Mouse (Mus musculus) layer of hippocampus, postnatal 25 days (tissue): ENCODE results near the gene Sptlc2. TPM values are rescaled to one million over a fixed set of nuclear protein-coding genes. Genes with fewer than 3 reads are reported as not detected.
"Not testable (repeated sequence)": the region's sequence is repeated elsewhere in the genome, so short reads cannot be mapped to it uniquely, and the experiment has no call there.

Source experiments
- DNase-seq, 2 experiments: peaks; one replicate each; pipeline ENCODE4 v3.0.0; 2022; ENCODE audit warnings: mixed read lengths in 2 of 2, low spot score in 1 of 2; ENCODE audit errors: extremely low spot score in 1 of 2
- microRNA-seq, 2 experiments: library from miRNA; unstranded; fragments of <30 nt; microRNA quantifications; one replicate each; pipeline ENCODE4 v1.2.0; 2021
- total RNA-seq, 2 experiments: library from RNA; stranded (reverse); gene quantifications; 2 replicates each; pipeline ENCODE4 v1.2.3; 2021

The Sptlc2 gene
- total RNA-seq, 2 experiments from 2014 or later = 30.8 to 41.6 TPM

GRCm38 (mm10) chr12:87283706-87284105, 104.4 kb downstream of the Sptlc2 start:
- no peak for DNase-seq

GRCm38 (mm10) chr12:87282743-87283142, 105.4 kb downstream of the Sptlc2 start:
- DNase-seq = no peak

DNA sequence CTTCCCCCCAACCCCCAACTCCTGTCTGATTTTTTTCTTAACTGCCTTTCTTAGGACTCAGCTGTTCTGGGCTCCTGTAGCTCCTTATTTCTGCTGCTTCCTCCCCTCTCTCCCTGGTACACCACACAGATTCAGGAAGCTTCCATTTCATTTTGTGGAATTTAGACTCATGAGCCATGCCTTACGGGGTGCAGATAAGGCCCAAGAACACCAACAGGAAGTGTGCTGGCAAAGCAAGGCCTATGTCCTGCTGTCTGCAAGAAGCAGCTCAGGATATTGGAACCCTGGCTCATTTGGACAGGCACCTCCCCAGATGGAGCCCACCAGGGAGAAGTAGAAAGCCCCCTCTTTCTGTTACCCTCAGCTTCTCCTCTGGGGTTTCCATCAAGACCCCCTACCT, 106.4 kb downstream of the Sptlc2 start:
- no peak for DNase-seq

DNA sequence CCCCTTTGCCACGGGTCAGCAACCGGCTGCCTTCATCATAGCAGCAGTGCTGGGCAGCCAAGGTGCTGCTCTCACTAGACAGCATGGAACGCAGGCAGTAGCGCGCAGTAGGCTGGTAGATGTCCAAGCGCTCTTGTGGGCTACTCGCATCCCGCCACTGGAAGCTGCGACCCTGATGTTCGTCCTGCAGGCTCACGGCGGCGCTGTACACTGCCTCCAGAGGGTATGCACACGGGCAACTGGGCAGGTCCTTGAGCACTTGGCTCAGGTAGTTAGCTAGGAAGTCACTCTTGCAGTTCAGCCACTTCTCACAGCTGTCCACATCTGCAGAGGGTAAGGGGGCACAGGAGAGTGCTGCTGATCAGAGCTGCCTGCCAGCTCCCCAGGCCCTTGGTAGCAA, 108.3 kb downstream of the Sptlc2 start:
- DNase-seq = no peak

- no peak for DNase-seq
These were observed 108.8 kb downstream of the Sptlc2 start for GRCm38 (mm10) chr12:87279350-87279749.

- no peak for DNase-seq
These were observed 109.9 kb downstream of the Sptlc2 start for GRCm38 (mm10) chr12:87278118-87278730.

DNA sequence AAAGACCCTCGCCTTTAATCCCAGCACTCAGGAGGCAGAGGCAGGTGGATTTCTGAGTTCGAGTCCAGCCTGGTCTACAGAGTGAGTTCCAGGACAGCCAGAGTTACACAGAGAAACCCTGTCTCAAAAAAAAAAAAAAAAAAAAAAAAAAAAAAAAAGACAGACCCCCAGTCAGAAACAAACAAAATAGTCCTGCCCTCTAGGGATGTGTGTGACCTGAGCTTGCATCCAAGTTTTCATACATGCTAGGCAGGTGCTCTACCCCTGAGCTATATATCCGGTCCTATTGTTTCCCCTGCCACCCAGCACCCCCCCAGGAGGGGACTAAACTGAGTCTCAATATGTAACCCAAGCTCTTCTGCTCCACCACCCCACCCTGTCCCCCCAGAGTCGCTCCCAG, 110.9 kb downstream of the Sptlc2 start:
- not testable (repeated sequence) for DNase-seq

GRCm38 (mm10) chr12:87274853-87275831, 113.0 kb downstream of the Sptlc2 start:
- no peak for DNase-seq

GRCm38 (mm10) chr12:87267682-87268081, 120.5 kb downstream of the Sptlc2 start:
- DNase-seq = peak in 1 of 2 experiments; percentile 27

- DNase-seq = peak in 1 of 2 experiments; percentile 8
These were observed 121.1 kb downstream of the Sptlc2 start for GRCm38 (mm10) chr12:87266827-87267603.

DNA sequence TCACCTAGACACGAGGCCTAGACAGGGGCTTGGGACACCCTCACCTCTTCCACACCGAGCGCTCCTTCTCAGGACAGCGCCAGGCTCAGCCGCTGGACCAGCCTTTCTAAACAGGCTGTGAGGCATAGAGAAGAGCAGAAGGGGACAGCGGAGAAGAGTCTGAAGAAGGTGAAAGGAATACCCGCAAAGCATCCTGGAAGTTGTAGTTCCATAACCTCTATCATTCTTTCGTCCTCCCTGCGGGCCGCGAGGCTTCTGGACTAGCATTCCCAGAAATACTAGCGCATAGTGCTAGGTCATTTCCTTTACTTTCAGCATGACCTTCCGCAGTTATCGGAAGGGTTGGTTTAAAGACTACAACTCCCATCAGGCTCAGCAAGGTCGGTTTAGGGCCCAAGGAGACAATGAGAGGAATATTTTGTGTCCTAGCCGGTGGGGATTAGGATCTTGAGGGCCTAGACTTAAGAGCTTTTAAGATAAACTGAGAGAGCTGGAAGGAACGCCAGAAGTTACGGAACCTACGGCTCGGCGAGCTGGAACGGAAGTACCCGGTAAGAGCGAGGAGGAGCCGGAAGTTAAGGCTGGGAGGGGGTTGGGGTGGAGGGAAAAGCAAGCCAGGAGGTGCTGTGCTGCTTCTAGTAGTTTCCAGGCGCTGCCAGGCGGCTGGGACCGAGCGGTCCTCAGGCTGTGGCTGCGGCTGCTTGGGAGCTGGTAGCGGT, 121.9 kb downstream of the Sptlc2 start, which contains the start of the genes Vipas39 and Ahsa1:
Gene Vipas39 (minus strand): TSS at position 149 of the 719 bp plus-strand sequence.
Gene Ahsa1 (plus strand): TSS at position 372 of the 719 bp plus-strand sequence.
- DNase-seq = peak; percentile 65 to 76

DNA sequence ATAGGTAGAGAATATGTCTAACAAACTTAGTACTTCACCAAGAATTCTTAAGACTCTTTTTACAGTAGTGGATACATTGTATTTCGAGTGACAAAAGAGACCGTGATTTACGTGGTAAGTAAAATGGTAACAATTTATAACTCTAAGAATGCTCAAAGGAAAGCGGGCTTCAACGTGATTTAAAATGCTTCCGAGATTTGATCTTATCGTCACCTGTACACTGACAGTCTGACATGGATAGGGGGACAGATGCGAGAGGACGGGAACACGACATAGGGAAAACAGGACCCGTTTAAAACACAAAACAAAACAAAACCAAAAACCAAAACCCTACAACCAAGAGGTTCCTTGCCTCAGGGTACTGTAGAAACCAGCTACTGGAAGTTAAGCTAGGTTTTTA, 122.7 kb downstream of the Sptlc2 start:
- DNase-seq = no peak

GRCm38 (mm10) chr12:87260562-87260961, 127.6 kb downstream of the Sptlc2 start:
- no peak for DNase-seq

- DNase-seq = no peak
These were observed 131.5 kb downstream of the Sptlc2 start for GRCm38 (mm10) chr12:87256629-87257028.

Small RNAs within 50 kb of the gene (microRNA-seq; reads per million reads assigned to microRNA genes)
- gene Gm47293 (0 reads per million in 2 experiments), gene Mir3068 (54.0 to 77.7 reads per million in 2 experiments)

Other genes with a start within 250 kb of the Sptlc2 start
- gene Gstz1, start 241.2 kb downstream of the Sptlc2 start, total RNA-seq = 10 to 100 TPM; 45.3 to 47.7 TPM
- 10 to 100 TPM; 17.5 to 19.2 TPM for gene Pomt2, start 240.4 kb downstream of the Sptlc2 start, total RNA-seq
- 1 to 10 TPM; 2.2 to 3.9 TPM for gene Samd15, start 188.6 kb downstream of the Sptlc2 start, total RNA-seq
- 10 to 100 TPM; 27.6 to 28.9 TPM for gene Tmed8, start 187.9 kb downstream of the Sptlc2 start, total RNA-seq
- gene Noxred1, start 149.6 kb downstream of the Sptlc2 start, total RNA-seq = 1 to 10 TPM; 1.6 to 1.7 TPM
- 10 to 100 TPM; 53.9 to 59.5 TPM for gene Vipas39, start 122.1 kb downstream of the Sptlc2 start, total RNA-seq
- 100 to 1,000 TPM; 167 to 194 TPM for gene Ahsa1, start 121.9 kb downstream of the Sptlc2 start, total RNA-seq
- under 1 TPM; 0.25 to 0.70 TPM for gene Ism2, start 88.7 kb downstream of the Sptlc2 start, total RNA-seq
- gene Slirp, start 55.5 kb upstream of the Sptlc2 start, total RNA-seq = 100 to 1,000 TPM in 1 of 2 experiments, 10 to 100 TPM in 1; 98.9 to 101 TPM
- gene Alkbh1, start 55.7 kb upstream of the Sptlc2 start, total RNA-seq = 10 to 100 TPM; 17.3 to 20.9 TPM
- 10 to 100 TPM; 60.3 to 68.2 TPM for gene Snw1, start 83.9 kb upstream of the Sptlc2 start, total RNA-seq
- not detected for gene Gm5788, start 106.4 kb upstream of the Sptlc2 start, total RNA-seq
- gene Gm8300, start 126.0 kb upstream of the Sptlc2 start, total RNA-seq = not detected
- gene Oog1, start 214.3 kb upstream of the Sptlc2 start, total RNA-seq = not detected
- not detected for gene Gm4027, start 230.5 kb upstream of the Sptlc2 start, total RNA-seq